Mouse (Mus musculus): ENCODE data around the gene 2510039O18Rik. TPM values are rescaled to one million over a fixed set of nuclear protein-coding genes. Genes with fewer than 3 reads are reported as not detected.

The 2510039O18Rik gene
- 62.9 to 69.5 TPM (median 66.9 TPM) in 4 replicates for total RNA-seq (2023; ENCODE audit: inconsistent age)

DNA sequence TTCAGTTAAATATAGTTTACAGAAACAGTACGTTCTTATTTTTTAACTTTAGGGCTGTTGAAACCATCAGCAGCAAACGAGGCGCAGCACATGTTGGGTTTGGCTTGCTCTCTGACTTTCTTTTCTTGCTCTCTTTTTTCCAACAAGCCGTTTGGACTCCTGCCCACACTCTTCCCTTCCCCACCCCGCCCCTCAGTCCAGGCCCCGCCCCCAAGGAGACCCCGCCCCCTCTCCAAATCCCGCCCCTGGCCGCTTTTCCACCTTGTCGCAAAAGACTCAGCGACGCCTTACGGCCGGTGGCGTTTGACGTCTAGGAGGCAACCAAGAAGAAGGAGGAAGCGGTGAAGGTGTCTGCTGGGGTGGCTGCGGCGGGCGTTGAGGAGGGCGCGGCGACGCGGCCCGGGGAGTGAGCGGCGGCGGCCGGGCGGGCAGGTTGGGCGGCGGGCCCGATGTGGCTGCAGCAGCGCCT is at the start of gene 2510039O18Rik:
Gene 2510039O18Rik, plus strand, starts transcription at position 320 of the 469 bp plus-strand sequence.

DNA sequence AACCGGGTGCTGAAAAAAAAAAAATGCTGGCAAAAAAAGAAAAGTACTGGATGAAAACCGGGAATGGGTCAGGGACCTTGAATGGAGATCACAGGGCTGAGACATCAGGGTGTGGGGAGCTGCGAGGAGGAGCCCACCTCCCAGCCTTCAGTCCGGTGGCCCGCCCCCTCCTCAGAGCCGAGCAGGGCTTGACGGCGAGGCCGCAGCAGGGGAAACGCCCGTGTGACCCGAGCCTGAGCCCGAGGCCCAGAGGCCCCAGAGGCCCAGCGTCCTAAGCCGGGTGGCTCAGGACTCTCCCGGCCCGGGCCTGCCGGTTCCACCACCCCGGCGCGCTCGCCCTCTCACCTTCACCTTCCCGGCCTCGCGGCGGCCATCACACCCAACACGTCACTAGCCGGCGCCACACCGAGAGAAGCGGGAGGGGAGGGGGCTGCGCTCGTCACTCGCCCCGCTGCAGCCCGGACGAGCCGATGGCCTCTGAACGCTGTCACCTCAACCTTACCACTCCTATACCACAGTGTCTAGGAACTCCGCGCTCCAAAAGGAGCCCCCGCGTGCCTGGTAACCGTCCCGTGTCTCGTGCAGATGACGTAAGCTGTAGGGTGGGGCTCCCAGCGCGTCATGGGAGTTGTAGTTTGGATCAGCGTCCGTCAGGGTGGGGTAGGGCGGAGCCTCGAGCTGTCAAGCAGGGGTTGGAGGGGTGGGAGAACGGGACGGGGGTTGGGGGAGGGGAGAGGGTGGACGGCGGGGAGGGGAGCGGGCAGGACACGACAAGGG is 36.2 kb upstream of the 2510039O18Rik start, which contains the start of gene Mfn2:
Gene Mfn2, minus strand, starts transcription at position 392 of the 777 bp plus-strand sequence.

DNA sequence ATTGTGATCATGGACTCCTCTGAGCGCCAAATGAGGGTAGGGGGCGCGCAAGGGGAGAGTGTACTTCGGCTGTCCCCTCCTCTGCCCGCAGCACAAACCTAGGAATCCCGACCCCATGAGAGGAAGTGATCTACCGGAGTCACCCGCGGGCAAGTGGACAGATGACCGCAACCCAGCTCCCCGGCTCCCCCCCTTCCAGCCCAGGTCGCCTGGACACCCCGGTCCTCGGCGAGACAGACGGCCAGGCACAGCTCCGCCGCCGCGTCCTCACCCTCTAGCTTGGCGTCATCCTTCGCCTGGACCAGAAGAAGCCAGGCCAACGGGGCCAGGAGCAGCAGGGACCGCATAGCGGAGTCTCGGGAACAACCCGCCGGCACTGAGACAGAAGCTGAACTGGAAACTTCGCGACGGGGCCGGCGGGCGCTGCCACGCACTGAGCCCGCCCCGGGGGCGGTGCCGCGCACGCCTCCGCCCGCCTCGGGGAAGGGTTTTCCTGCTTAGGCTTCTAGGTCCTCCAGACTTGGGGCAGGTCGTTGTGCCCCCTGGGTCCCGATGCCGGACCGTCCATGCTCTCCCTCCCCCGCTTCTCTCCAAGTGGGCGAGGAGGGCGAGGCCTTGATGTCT is 4.3 kb upstream of the 2510039O18Rik start, which contains the start of gene Plod1:
Gene Plod1, minus strand, starts transcription at position 437 of the 624 bp plus-strand sequence.

DNA sequence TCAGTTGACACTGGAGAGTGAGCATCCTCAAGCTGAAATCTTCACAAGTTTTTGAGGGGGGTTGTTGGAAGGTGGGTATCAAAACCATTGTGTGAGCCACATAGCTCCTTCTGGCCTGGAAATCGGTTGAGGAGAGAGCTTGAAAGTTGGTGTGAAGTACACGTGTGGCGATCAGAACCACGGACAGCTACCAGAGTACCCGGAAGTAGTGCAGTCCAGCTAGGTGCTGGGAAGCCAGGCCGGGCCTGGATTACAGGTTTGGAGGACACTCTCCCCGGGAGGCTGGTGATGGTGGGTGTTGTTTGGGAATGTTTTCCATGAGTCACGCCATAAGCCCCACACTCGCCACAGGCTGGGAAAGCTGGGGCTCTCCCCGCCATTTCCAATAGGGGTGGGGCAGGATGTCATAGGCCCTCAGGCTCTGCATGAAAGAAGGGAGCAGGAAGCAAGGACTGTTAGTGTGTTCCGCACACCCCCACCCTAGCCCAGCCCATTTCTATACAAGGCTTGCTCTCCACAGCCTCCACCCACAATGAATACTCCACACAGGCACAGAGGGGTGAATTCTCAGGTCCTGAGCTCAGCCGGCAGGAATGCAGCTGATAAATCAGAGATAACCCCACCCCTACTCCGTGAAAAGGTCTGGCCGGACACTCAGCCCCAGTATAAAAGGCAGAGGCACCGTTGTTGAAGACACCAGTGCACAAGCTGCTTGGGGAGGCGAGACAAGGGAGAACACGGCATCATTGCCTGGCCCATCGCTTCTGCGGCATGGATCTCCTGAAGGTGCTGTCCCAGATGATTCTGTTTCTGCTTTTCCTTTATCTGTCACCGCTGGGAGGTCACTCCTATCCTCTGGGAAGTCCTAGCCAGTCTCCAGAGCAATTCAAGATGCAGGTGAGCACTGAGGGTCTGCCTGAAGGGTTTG is 44.8 kb downstream of the 2510039O18Rik start, which contains the start of gene Nppb:
Gene Nppb, plus strand, starts transcription at position 584 of the 928 bp plus-strand sequence.

Other genes starting within 250 kb of the 2510039O18Rik start
- 0.39 to 1.0 TPM (median 0.66 TPM) in 4 replicates for gene Zfp534, start 238.3 kb upstream of the 2510039O18Rik start, total RNA-seq (2023; ENCODE audit: inconsistent age)
- 11.5 to 13.7 TPM (median 12.9 TPM) in 4 replicates for gene Zfp984, start 131.1 kb upstream of the 2510039O18Rik start, total RNA-seq (2023; ENCODE audit: inconsistent age)
- 7.1 to 13.3 TPM (median 9.9 TPM) in 4 replicates for gene Zfp933, start 92.5 kb upstream of the 2510039O18Rik start, total RNA-seq (2023; ENCODE audit: inconsistent age)
- 42.8 to 49.4 TPM (median 44.6 TPM) in 4 replicates for gene Miip, start 72.1 kb upstream of the 2510039O18Rik start, total RNA-seq (2023; ENCODE audit: inconsistent age)
- gene Fv1, start 71.9 kb upstream of the 2510039O18Rik start, total RNA-seq (2023; ENCODE audit: inconsistent age) = 7.9 to 12.4 TPM (median 10.7 TPM) in 4 replicates
- gene Mfn2, start 36.2 kb upstream of the 2510039O18Rik start, total RNA-seq (2023; ENCODE audit: inconsistent age) = 46.9 to 54.1 TPM (median 49.2 TPM) in 4 replicates
- 5.7 to 8.3 TPM (median 6.9 TPM) in 4 replicates for gene Plod1, start 4.1 kb upstream of the 2510039O18Rik start, total RNA-seq (2023; ENCODE audit: inconsistent age)
- gene Nppb, start 44.9 kb downstream of the 2510039O18Rik start, total RNA-seq (2023; ENCODE audit: inconsistent age) = not detected in 4 replicates
- not detected in 4 replicates for gene Nppa, start 59.8 kb downstream of the 2510039O18Rik start, total RNA-seq (2023; ENCODE audit: inconsistent age)
- gene Clcn6, start 97.9 kb downstream of the 2510039O18Rik start, total RNA-seq (2023; ENCODE audit: inconsistent age) = 37.7 to 48.9 TPM (median 41.3 TPM) in 4 replicates
- 14.1 to 18.0 TPM (median 15.4 TPM) in 4 replicates for gene Mthfr, start 98.2 kb downstream of the 2510039O18Rik start, total RNA-seq (2023; ENCODE audit: inconsistent age)
- gene Agtrap, start 147.1 kb downstream of the 2510039O18Rik start, total RNA-seq (2023; ENCODE audit: inconsistent age) = 10.7 to 19.8 TPM (median 15.4 TPM) in 4 replicates
- gene Mad2l2, start 189.5 kb downstream of the 2510039O18Rik start, total RNA-seq (2023; ENCODE audit: inconsistent age) = 21.2 to 32.6 TPM (median 27.7 TPM) in 4 replicates
- gene Draxin, start 189.8 kb downstream of the 2510039O18Rik start, total RNA-seq (2023; ENCODE audit: inconsistent age) = not detected in 4 replicates
- gene Fbxo6, start 211.2 kb downstream of the 2510039O18Rik start, total RNA-seq (2023; ENCODE audit: inconsistent age) = 14.8 to 17.0 TPM (median 15.4 TPM) in 4 replicates
- 6.9 to 9.2 TPM (median 8.4 TPM) in 4 replicates for gene Fbxo44, start 219.6 kb downstream of the 2510039O18Rik start, total RNA-seq (2023; ENCODE audit: inconsistent age)
- gene Fbxo2, start 219.7 kb downstream of the 2510039O18Rik start, total RNA-seq (2023; ENCODE audit: inconsistent age) = not detected in 4 replicates

All from B cell, adult (primary cell).